Mouse (Mus musculus): ENCODE data around the gene Zfp646. TPM values are rescaled to one million over a fixed set of nuclear protein-coding genes. Genes with fewer than 3 reads are reported as not detected.
"Not testable (repeated sequence)": the region's sequence is repeated elsewhere in the genome, so short reads cannot be mapped to it uniquely, and the experiment has no call there.

Zfp646 gene
- 17.2 and 18.7 TPM in 2 replicates for polyA plus RNA-seq (2016; fragmentation: Nextera tagmentation; extraction: Ambion mirVana)

DNA sequence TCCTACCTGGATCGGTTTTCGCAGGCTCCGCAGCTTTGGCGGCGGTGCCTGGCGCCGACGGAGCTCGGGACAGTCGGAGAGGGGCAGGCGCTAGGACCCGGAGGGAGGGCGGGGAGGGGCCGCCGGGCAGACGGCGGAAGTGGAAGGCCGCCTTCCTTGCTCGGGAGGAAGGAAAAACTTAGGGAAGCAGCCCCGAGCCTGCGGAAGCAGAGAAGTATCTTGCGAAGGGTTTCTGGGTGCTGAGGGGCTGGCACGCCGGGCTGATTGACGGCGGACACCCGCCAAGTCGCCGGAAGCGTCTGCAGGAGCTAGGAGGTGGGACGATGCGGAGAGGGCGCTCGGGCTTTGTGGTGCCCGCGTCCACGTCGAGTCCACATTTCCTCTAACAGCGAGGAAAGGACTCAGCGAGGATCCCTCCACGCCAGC lies at the start of gene Zfp646:
TSS of gene Zfp646 (plus strand) at position 181 of the 426 bp plus-strand sequence.
- Histone ChIP-seq H3K27me3 (ENCODE audit: low read depth, poor library complexity, severe bottlenecking) (no peaks in the 10 kb centered on the region), H3K4me1 (peaks cover 27% of the 10 kb centered on the region), H3K36me3 (peaks cover 63% of the 10 kb centered on the region), H3K9me3 (replicated peaks) (no peaks in the 10 kb centered on the region), H3K27ac (replicated peaks) (peak within 1 kb of the TSS; percentile 97), H3K4me3 (peak within 1 kb of the TSS; percentile 96)
- DNase-seq (ENCODE audit: low spot score) = peak; percentile 93
- WGBS = 0% methylated on average over 41 of the region's 41 CpGs

DNA sequence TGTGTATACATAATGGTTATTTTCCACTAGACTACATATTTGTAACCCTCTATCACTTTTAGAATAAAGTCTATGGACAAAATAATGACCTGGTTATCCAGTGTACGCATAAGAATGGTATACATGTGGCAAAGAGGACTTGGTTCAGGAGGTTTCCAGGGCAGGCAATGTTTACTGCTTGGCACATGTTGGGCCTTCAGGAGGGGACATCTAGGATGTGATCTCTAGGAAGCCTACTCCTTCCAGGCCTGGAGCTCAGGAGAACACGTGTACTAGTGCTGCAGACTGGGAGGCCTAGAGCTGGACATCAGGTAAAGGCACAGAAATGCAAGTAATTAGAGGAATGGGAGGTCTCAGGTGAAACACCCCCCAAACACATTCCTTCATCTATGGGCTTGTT lies 40.5 kb upstream of the Zfp646 start:
- no peaks in the 10 kb centered on the region for H3K4me1 ChIP-seq
- no peaks in the 10 kb centered on the region for H3K36me3 ChIP-seq
- no peaks in the 10 kb centered on the region for H3K9me3 ChIP-seq (replicated peaks)
- peaks cover 6% of the 10 kb centered on the region; the same call in 1 of the 2 replicates for H3K27me3 ChIP-seq (ENCODE audit: low read depth, poor library complexity, severe bottlenecking)
- 95% methylated on average over 2 of the region's 2 CpGs for WGBS
- no peak overlapping the region for H3K27ac ChIP-seq (replicated peaks)
- no peak overlapping the region for H3K4me3 ChIP-seq
- DNase-seq (ENCODE audit: low spot score) = no peak

DNA sequence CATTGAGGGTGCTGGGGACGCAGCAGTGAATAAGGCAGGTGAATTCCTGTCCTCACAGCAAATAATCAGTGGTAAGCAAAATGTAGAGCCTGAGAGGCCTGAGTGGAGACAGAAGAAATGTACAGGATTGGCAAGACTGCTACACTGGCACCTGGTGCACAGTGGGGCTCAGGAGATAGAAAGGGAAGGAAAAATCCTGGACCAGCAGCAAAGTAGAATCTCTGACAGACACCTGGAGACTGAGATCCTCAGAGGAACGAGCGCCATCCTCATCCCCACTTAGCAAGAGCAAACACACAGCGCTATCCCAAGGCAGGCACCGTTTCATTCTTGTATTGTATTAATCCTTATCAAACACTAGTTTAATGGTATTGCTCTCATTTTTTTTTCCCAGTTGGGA lies 38.5 kb upstream of the Zfp646 start:
- Histone ChIP-seq H3K27me3 (ENCODE audit: low read depth, poor library complexity, severe bottlenecking) (peaks cover 6% of the 10 kb centered on the region; the same call in 1 of the 2 replicates), H3K4me3 (no peak overlapping the region), H3K9me3 (replicated peaks) (no peaks in the 10 kb centered on the region), H3K36me3 (no peaks in the 10 kb centered on the region), H3K4me1 (peaks cover 16% of the 10 kb centered on the region), H3K27ac (replicated peaks) (no peak overlapping the region)
- WGBS = 87% methylated on average over 5 of the region's 5 CpGs
- no peak for DNase-seq (ENCODE audit: low spot score)

GRCm38 (mm10) chr7:127837878-127838277 lies 38.1 kb upstream of the Zfp646 start:
- peaks cover 20% of the 10 kb centered on the region for H3K4me1 ChIP-seq
- WGBS = 79% methylated on average over 4 of the region's 4 CpGs
- not testable (repeated sequence) for H3K4me3 ChIP-seq; H3K9me3 ChIP-seq (replicated peaks); H3K27me3 ChIP-seq (ENCODE audit: low read depth, poor library complexity, severe bottlenecking); DNase-seq (ENCODE audit: low spot score); H3K27ac ChIP-seq (replicated peaks); H3K36me3 ChIP-seq

GRCm38 (mm10) chr7:127840031-127840430 lies 36.0 kb upstream of the Zfp646 start:
- not testable (repeated sequence) for H3K27ac ChIP-seq (replicated peaks); H3K27me3 ChIP-seq (ENCODE audit: low read depth, poor library complexity, severe bottlenecking); H3K9me3 ChIP-seq (replicated peaks); H3K36me3 ChIP-seq; DNase-seq (ENCODE audit: low spot score); H3K4me3 ChIP-seq
- 77% methylated on average over 2 of the region's 2 CpGs for WGBS
- H3K4me1 ChIP-seq = peaks cover 21% of the 10 kb centered on the region

DNA sequence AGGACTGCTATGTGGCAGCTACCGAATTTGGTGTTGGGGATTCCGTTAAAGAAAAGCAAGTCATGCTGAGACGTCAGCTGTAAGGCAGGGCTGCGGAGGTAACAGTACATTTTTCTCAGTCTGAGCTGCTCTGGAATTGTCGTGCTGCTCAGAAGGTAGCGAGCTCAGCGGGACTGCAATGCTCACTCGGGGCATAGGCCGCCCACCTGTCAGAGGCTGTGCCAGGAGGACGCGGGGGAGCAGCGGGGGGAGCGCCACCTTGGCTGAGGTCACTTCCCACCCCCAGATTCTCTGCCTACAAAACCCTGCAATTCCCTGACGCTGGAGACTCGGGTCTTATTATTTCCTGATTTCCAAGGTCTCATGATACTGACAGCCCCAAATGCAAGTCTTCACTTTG lies 35.1 kb upstream of the Zfp646 start:
- H3K9me3 ChIP-seq (replicated peaks) = no peaks in the 10 kb centered on the region
- H3K4me3 ChIP-seq = peak overlapping the region; percentile 83
- DNase-seq (ENCODE audit: low spot score) = no peak

DNA sequence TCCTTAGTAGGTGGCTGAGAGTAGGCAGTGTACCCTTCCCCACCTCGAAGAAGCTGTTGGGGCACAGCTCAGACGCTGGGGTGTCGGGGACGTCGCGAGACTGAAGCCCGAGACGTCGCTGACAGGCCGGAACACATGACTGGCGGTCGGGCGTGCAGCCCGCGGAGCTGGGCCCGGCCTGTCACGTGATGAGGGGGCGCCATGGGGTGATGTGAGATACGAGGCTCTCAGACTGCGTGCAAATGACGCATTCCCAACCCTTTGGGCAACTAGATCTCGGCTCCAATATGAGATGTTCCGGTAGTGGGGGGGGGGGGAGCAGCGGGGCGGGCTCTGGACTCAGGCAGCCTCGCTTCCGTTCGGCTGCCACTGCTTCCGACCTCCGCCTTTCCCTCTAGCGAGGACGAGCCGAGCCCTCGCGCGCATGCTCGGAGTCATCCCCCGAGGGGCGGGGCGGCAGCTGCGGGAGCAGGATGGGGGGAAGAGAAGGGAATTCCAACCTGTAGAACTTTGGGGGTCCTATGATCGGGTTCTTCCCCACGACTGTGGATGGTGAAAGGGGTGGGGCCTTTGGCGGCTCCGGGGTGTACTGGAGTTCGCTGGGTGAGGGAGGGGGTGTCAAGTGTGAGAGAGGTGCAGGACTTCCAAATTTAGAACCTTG lies 34.6 kb upstream of the Zfp646 start:
- Histone ChIP-seq H3K27ac (replicated peaks) (peak overlapping the region; percentile 86), H3K4me3 (peak overlapping the region; percentile 83), H3K27me3 (ENCODE audit: low read depth, poor library complexity, severe bottlenecking) (peaks cover 6% of the 10 kb centered on the region; the same call in 1 of the 2 replicates), H3K4me1 (peaks cover 21% of the 10 kb centered on the region), H3K9me3 (replicated peaks) (no peaks in the 10 kb centered on the region), H3K36me3 (peaks cover 10% of the 10 kb centered on the region; the same call in 1 of the 2 replicates)
- DNase-seq (ENCODE audit: low spot score) = peak; percentile 90
- under 1% methylated on average over 46 of the region's 46 CpGs for WGBS

More for the DNA sequence above, 35.1 kb upstream of the Zfp646 start:
- Histone ChIP-seq H3K36me3 (0 out of 2 replicates have a peak, but pooled peaks cover 8% of the 10 kb centered on the region), H3K27me3 (ENCODE audit: low read depth, poor library complexity, severe bottlenecking) (peaks cover 6% of the 10 kb centered on the region; the same call in 1 of the 2 replicates), H3K4me1 (peaks cover 21% of the 10 kb centered on the region), H3K27ac (replicated peaks) (peak overlapping the region; percentile 86)
- WGBS = 5% methylated on average over 15 of the region's 15 CpGs

- under 1% methylated on average over 40 of the region's 40 CpGs for WGBS
- Histone ChIP-seq H3K4me3 (peak overlapping the region; percentile 83), H3K27ac (replicated peaks) (peak overlapping the region; percentile 86), H3K4me1 (peaks cover 21% of the 10 kb centered on the region), H3K36me3 (peaks cover 14% of the 10 kb centered on the region; the same call in 1 of the 2 replicates), H3K9me3 (replicated peaks) (no peaks in the 10 kb centered on the region), H3K27me3 (ENCODE audit: low read depth, poor library complexity, severe bottlenecking) (peaks cover 6% of the 10 kb centered on the region; the same call in 1 of the 2 replicates)
- DNase-seq (ENCODE audit: low spot score) = peak; percentile 67
Measured at GRCm38 (mm10) chr7:127842001-127842718, 33.9 kb upstream of the Zfp646 start.

- no peak overlapping the region for H3K4me3 ChIP-seq
- peaks cover 9% of the 10 kb centered on the region; the same call in 1 of the 2 replicates for H3K36me3 ChIP-seq
- H3K27ac ChIP-seq (replicated peaks) = no peak overlapping the region
- H3K9me3 ChIP-seq (replicated peaks) = no peaks in the 10 kb centered on the region
- DNase-seq (ENCODE audit: low spot score) = no peak
- WGBS = 78% methylated on average over 6 of the region's 6 CpGs
- H3K4me1 ChIP-seq = no peaks in the 10 kb centered on the region
- H3K27me3 ChIP-seq (ENCODE audit: low read depth, poor library complexity, severe bottlenecking) = no peaks in the 10 kb centered on the region
Measured at GRCm38 (mm10) chr7:127849973-127850875, 25.8 kb upstream of the Zfp646 start.

DNA sequence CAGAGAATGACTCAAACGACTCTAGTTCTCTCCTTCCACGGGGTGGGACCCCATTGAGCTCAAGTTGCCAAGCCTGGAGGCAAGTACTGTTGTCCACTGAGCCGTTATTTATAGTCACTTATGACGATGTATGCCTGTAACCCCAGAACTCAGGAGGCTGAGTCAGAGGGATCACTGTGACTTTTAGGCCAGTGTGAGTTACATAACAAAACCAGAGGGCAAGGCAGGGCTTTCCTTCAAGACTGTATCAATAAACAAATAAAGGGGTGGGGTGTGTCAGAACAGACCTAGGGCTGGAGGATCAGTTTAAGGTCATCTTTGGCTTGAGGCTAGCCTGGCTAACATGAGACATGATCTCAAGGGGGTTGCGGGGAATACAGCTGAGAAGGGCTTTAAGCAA lies 25.1 kb upstream of the Zfp646 start:
- no peak overlapping the region for H3K27ac ChIP-seq (replicated peaks)
- H3K4me1 ChIP-seq = no peaks in the 10 kb centered on the region
- H3K27me3 ChIP-seq (ENCODE audit: low read depth, poor library complexity, severe bottlenecking) = no peaks in the 10 kb centered on the region
- WGBS = 82% methylated on average over 5 of the region's 5 CpGs
- peaks cover 9% of the 10 kb centered on the region; the same call in 1 of the 2 replicates for H3K36me3 ChIP-seq
- H3K9me3 ChIP-seq (replicated peaks) = no peaks in the 10 kb centered on the region
- H3K4me3 ChIP-seq = no peak overlapping the region
- DNase-seq (ENCODE audit: low spot score) = no peak

GRCm38 (mm10) chr7:127858258-127858657 lies 17.8 kb upstream of the Zfp646 start:
- WGBS = 93% methylated on average over 6 of the region's 6 CpGs
- H3K36me3 ChIP-seq = peaks cover 4% of the 10 kb centered on the region; the same call in 1 of the 2 replicates
- no peak overlapping the region for H3K27ac ChIP-seq (replicated peaks)
- DNase-seq (ENCODE audit: low spot score) = no peak
- H3K27me3 ChIP-seq (ENCODE audit: low read depth, poor library complexity, severe bottlenecking) = no peaks in the 10 kb centered on the region
- H3K9me3 ChIP-seq (replicated peaks) = no peaks in the 10 kb centered on the region
- H3K4me3 ChIP-seq = no peak overlapping the region
- no peaks in the 10 kb centered on the region for H3K4me1 ChIP-seq

DNA sequence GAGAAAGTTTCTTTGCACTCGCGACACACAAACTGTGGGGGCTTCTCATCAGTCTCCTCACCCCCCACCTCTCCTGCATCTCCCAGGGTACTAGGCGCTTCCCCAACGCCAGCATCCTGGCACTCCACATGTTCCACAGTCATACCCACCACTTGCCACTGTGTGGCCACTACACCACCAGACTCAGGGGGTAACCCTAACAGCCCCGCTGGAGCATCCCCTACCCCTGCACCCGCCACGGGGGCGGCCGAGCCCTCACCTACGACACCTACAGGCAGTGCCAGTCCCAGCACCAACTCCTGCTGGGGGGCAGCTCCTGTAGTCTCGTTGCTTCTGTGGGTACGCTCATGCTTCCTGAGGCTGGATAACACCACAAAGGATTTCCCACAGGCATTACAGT lies 9.6 kb upstream of the Zfp646 start:
- 95% methylated on average over 12 of the region's 12 CpGs for WGBS

More for the DNA sequence above, 9.6 kb upstream of the Zfp646 start:
- Histone ChIP-seq H3K27ac (replicated peaks) (no peak overlapping the region), H3K36me3 (peaks cover 73% of the 10 kb centered on the region), H3K9me3 (replicated peaks) (no peaks in the 10 kb centered on the region), H3K4me3 (no peak overlapping the region), H3K27me3 (ENCODE audit: low read depth, poor library complexity, severe bottlenecking) (no peaks in the 10 kb centered on the region), H3K4me1 (0 out of 2 replicates have a peak, but pooled peaks cover 3% of the 10 kb centered on the region)
- DNase-seq (ENCODE audit: low spot score) = no peak

All from midbrain, embryonic 10.5 days (tissue).